Mouse (Mus musculus): Measurements from ENCODE around the gene Myo1h.

DNA sequence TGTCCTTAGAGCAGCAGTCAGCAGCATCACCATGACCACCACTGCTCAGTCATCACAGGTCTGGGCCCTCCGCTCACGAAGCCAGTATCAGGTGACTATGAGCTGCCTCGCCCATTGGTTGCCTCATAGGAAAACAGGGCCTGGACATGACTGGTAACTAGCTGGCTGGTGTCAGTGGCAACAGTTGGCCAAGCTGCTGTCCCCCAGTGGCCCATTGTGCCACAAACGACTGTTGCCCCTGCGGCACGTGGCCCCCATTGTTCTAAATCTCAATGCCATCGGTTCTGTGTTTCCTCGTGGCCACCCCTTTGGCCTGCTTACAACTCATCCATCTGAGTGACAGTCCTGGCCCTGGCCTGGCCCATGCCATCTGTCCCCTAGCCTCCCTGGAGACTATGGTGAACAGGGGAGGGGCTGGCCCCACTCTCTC is 24.9 kb upstream of the Myo1h start:
- TF ChIP-seq CTCF (IDR thresholded peaks at IDR 0.05; ENCODE audit: low read depth) (no peak), EP300 (IDR thresholded peaks at IDR 0.05; ENCODE audit: low read depth) (no peak)
